8 mouse cellular contexts compared by ENCODE assay signal in genomic region chr13:64248775-64249524, GRCm38 (mm10). TPM values are rescaled to one million over a fixed set of nuclear protein-coding genes. Genes with fewer than 3 reads are reported as not detected.
DNase-seq lines count a peak whose midpoint lies in the region; ATAC-seq and TF ChIP-seq lines count a peak whose summit lies in the region.

No protein-coding gene starts in this region.

- H3K4me1 ChIP-seq in hindbrain, embryonic 13.5 days (replicated peaks): peaks cover 11% of the 10 kb centered on the region

- 8% methylated on average over 22 of the region's 22 CpGs for WGBS in hindbrain, embryonic 13.5 days

- TF ChIP-seq CTCF in Patski (IDR thresholded peaks at IDR 0.05): peak; percentile 95

- no peak for DNase-seq in Patski (ENCODE audit: low read depth, low spot score)
- peak; percentile 90 to 93 for DNase-seq in cerebellum, postnatal 14 days
- DNase-seq in frontal cortex, postnatal 14 days (ENCODE audit: low spot score in 2 of 2): peak; percentile 39 to 72
- DNase-seq in layer of hippocampus, postnatal 36 days: peak; percentile 75 to 78
- peak; percentile 95 for DNase-seq in lung, postnatal 36 days
- DNase-seq in retina, embryonic 14.5 days (ENCODE audit: low spot score): peak; percentile 85
- peak; percentile 98 for DNase-seq in thymus, postnatal 4 days

- in situ Hi-C loops in Patski (cut with MboI; ENCODE audit: low pct_unique_long_range_greater_than_20kb): loop anchor here (5.0 kb wide), 1 partner anchor 58 kb away; no protein-coding TSS in a partner anchor

- H3K27ac ChIP-seq in hindbrain, embryonic 13.5 days: no peak overlapping the region

- H3K36me3 ChIP-seq in hindbrain, embryonic 13.5 days: no peaks in the 10 kb centered on the region

- CTCF ChIA-PET in Patski (lab: Charles Lee): interaction anchor here (1.2 to 3.5 kb wide), 8 partner anchors 8 to 57 kb away, joined by 3 to 24 read pairs (median 4); no protein-coding TSS in a partner anchor

- no peaks in the 10 kb centered on the region for H3K27me3 ChIP-seq in Patski
- H3K27me3 ChIP-seq in hindbrain, embryonic 13.5 days: peaks cover 10% of the 10 kb centered on the region; the same call in 1 of the 2 replicates

- peak overlapping the region; percentile 48 for H3K4me3 ChIP-seq in hindbrain, embryonic 13.5 days

- peak overlapping the region; percentile 72 for H3K9ac ChIP-seq in hindbrain, embryonic 13.5 days

- H3K9me3 ChIP-seq in hindbrain, embryonic 13.5 days: no peaks in the 10 kb centered on the region

- ATAC-seq in Patski: peak; percentile 76
- ATAC-seq in hindbrain, embryonic 13.5 days (ENCODE audit: low FRiP score): peak; percentile 87

- peak overlapping the region; percentile 91 for H3K4me2 ChIP-seq in hindbrain, embryonic 13.5 days

- POLR2A ChIA-PET in Patski (lab: Charles Lee): no interaction called here

RNA-seq across cellular contexts. Expression of gene Cdc14b, which starts 26.1 kb away (rescaled TPM):
- polyA plus RNA-seq in Patski (2021): 19.4 TPM
- 4.2 and 4.3 TPM in 2 replicates for polyA plus RNA-seq in hindbrain, embryonic 13.5 days (2015; fragmentation: Nextera tagmentation; extraction: Ambion mirVana)
- total RNA-seq in layer of hippocampus, postnatal 36 days (2021): 10 to 100 TPM in 1 of 2 experiments, 1 to 10 TPM in 1; 8.8 to 10.2 TPM
